Mouse (Mus musculus) brain, embryonic 14.5 days (tissue): ENCODE data around the gene Mpnd.

ENCODE experiments used
- CTCF ChIP-seq: fragments of 200-500 bp; IDR thresholded peaks from 2 replicates; pipeline ENCODE4 v1.5.1; 2012; ENCODE audit warnings: inconsistent platforms, mild to moderate bottlenecking, moderate library complexity, borderline replicate concordance; ENCODE audit not compliant: insufficient read depth, insufficient read length; ENCODE audit errors: extremely low read depth
- POLR2A ChIP-seq: fragments of 200-500 bp; IDR thresholded peaks from 2 replicates; pipeline ENCODE4 v1.6.1; 2012; ENCODE audit warnings: mild to moderate bottlenecking, inconsistent platforms, borderline replicate concordance; ENCODE audit not compliant: poor library complexity, insufficient read depth, insufficient read length, severe bottlenecking; ENCODE audit errors: extremely low read depth

GRCm38 (mm10) chr17:56020400-56021084 lies 15.0 kb downstream of the Mpnd start:
- TF ChIP-seq CTCF, result no peak
- no peak for TF ChIP-seq POLR2A
